Mouse (Mus musculus): ENCODE measurements at regions not wholly inside any gene's neighbourhood (a gene's known extent, or its start where the extent isn't known, plus 50 kb on each side); places are given as distances from the start of the nearest gene placed in this dataset.

DNA sequence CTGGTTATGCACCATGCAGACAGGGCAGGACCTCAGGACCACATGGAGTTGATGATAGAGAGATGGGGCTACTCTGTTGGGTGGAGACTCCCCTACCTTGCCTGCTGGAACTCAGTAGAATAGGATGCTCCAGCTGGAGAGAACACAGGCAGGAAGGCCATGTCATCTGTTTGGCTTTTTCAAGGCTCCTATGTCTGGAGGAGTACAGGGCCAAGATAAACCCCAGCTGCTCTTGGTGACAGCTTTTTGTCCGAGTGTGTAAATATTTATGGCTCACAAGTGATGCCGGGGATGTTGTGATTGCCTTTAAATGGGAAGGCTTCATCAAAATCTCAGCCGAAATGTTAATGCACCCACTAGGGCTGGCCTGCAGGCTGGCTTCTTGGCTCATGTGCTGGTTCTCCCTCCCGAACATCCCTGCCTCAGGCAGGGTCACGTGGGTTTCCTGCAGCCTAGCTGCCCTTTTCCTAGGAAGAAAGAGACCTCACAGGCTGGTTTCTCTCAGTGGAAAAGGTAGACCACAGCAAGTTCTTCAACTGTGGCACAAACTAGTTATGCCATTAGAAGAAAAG is 411.7 kb downstream of the Fam19a5 start:
- Histone ChIP-seq H3K27ac (ENCODE audit: insufficient read depth, low read depth, low read length) (no peak overlapping the region; the same call in 1 of the 2 replicates), H3K4me1 (ENCODE audit: control insufficient read depth, insufficient read depth, insufficient read length, low read length) (no peaks in the 10 kb centered on the region), H3K4me3 (ENCODE audit: low read depth, low read length) (no peak overlapping the region), H3K27me3 (ENCODE audit: control insufficient read depth, insufficient read depth, low read length) (no peaks in the 10 kb centered on the region), H3K36me3 (ENCODE audit: control insufficient read depth, insufficient read depth, low read length) (no peaks in the 10 kb centered on the region)
- WGBS, result 64% methylated on average over 5 of the region's 5 CpGs
- TF ChIP-seq CTCF (IDR thresholded peaks at IDR 0.05; ENCODE audit: extremely low read depth, insufficient read length, insufficient replicate concordance, low read depth, low read length), result no peak
- no peak for TF ChIP-seq POLR2A (IDR thresholded peaks at IDR 0.05; ENCODE audit: low read depth, low read length)

DNA sequence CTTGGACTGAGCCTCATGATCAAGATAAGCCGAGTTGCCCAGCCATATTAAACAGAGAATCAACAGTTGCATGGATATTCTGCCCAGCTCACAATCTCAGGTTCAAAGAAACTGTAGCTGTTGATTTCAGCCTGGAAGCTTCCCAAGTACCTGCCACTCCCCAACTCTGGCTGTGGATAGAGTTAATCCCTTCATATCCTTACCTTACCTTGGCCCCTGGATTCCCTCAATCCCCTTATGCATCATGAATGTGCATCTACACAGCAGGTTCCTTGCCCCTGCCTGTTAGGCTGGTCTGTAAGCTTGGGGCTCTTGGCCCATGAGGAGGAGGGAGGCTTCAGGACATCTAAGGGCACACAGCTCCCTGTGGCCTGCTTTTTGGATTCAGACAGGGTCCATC is 414.8 kb downstream of the Fam19a5 start:
- no peaks in the 10 kb centered on the region for H3K36me3 ChIP-seq (ENCODE audit: control insufficient read depth, insufficient read depth, low read length)
- no peaks in the 10 kb centered on the region for H3K27me3 ChIP-seq (ENCODE audit: control insufficient read depth, insufficient read depth, low read length)
- WGBS, result 50% methylated on average over 1 of the region's 1 CpGs
- TF ChIP-seq POLR2A (IDR thresholded peaks at IDR 0.05; ENCODE audit: low read depth, low read length) (no peak), CTCF (IDR thresholded peaks at IDR 0.05; ENCODE audit: extremely low read depth, insufficient read length, insufficient replicate concordance, low read depth, low read length) (no peak)
- no peaks in the 10 kb centered on the region for H3K4me1 ChIP-seq (ENCODE audit: control insufficient read depth, insufficient read depth, insufficient read length, low read length)
- no peak overlapping the region for H3K27ac ChIP-seq (ENCODE audit: insufficient read depth, low read depth, low read length)
- no peak overlapping the region for H3K4me3 ChIP-seq (ENCODE audit: low read depth, low read length)

DNA sequence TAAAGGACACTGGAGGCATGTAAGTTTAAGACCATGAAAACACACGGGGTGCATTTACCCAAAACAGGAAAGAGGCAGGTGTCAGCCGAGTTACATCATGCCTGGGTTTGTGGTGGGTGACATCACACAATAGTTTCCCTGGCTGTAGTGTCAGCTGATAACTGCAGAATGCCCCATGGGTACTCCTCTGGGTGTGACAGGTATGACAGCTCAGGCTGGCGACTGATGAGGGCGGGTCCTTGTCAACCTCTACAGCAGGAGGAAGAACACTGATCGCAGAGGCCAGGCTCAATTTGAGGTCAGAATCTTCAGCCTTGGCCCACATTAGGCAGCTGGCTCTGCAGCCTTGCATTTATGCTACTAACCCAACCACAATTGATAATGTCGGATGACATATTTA is 428.5 kb downstream of the Fam19a5 start:
- no peaks in the 10 kb centered on the region for H3K36me3 ChIP-seq (ENCODE audit: control insufficient read depth, insufficient read depth, low read length)
- no peak overlapping the region for H3K4me3 ChIP-seq (ENCODE audit: low read depth, low read length)
- TF ChIP-seq CTCF (IDR thresholded peaks at IDR 0.05; ENCODE audit: extremely low read depth, insufficient read length, insufficient replicate concordance, low read depth, low read length) (no peak), POLR2A (IDR thresholded peaks at IDR 0.05; ENCODE audit: low read depth, low read length) (no peak)
- 72% methylated on average over 6 of the region's 6 CpGs for WGBS
- no peaks in the 10 kb centered on the region for H3K4me1 ChIP-seq (ENCODE audit: control insufficient read depth, insufficient read depth, insufficient read length, low read length)
- H3K27me3 ChIP-seq (ENCODE audit: control insufficient read depth, insufficient read depth, low read length), result no peaks in the 10 kb centered on the region
- no peak overlapping the region for H3K27ac ChIP-seq (ENCODE audit: insufficient read depth, low read depth, low read length)

DNA sequence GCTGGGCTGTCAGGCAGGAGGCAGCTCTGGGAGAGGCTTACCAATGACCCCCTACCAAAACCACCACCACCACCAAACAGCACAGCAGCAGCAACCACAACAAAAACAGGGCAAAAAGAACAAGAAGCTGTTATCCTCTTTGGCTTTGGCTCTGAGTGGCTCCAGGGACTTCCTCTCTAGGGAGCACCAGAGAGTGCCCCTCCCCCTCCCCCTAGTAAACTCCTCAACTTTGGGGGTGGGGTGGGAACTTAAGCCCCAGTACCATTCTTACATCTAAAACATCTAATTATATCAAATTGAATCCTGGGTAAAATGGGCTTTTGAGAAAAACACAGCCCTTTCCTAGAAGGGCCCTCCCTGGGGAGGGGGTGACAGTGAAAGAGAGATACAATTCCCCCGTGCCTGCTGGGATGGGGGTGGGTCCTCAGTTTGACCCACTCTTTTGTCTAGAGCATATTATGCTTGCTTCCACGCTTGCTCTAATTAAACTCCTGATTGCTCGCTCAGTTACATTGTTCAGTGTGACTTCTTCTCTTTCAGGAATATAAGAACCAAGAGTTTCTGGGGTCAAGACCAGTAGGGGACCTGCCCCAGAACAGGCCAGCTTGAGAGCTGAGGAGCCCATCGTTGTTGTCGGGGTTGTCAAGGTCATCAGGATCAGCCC is 443.4 kb downstream of the Fam19a5 start:
- 41% methylated on average over 5 of the region's 5 CpGs for WGBS
- H3K4me3 ChIP-seq (ENCODE audit: low read depth, low read length), result no peak overlapping the region
- H3K27ac ChIP-seq (ENCODE audit: insufficient read depth, low read depth, low read length), result no peak overlapping the region
- no peaks in the 10 kb centered on the region for H3K27me3 ChIP-seq (ENCODE audit: control insufficient read depth, insufficient read depth, low read length)
- TF ChIP-seq CTCF (IDR thresholded peaks at IDR 0.05; ENCODE audit: extremely low read depth, insufficient read length, insufficient replicate concordance, low read depth, low read length), result no peak
- no peak for TF ChIP-seq POLR2A (IDR thresholded peaks at IDR 0.05; ENCODE audit: low read depth, low read length)
- no peaks in the 10 kb centered on the region for H3K36me3 ChIP-seq (ENCODE audit: control insufficient read depth, insufficient read depth, low read length)
- H3K4me1 ChIP-seq (ENCODE audit: control insufficient read depth, insufficient read depth, insufficient read length, low read length), result no peaks in the 10 kb centered on the region

DNA sequence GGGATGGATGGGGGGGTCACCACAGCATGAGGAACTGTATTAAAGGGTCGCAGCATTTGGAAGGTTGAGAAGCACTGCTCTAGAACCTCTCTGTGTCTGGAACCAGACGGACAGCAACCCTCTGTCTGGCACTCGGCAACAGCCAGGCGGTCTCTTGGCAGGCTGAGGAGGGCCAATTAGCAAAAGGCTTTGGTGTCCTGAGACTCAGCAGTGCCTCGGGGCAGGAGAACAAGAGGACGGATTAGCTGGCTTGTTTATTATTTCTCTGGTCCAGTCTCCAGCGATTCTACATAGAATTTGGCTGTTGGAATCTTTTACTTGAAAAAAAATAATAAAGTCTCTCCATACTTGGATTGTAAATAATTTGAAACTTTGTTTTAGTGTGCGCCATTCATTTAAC is 450.4 kb downstream of the Fam19a5 start:
- no peak for TF ChIP-seq CTCF (IDR thresholded peaks at IDR 0.05; ENCODE audit: extremely low read depth, insufficient read length, insufficient replicate concordance, low read depth, low read length)
- no peak for TF ChIP-seq POLR2A (IDR thresholded peaks at IDR 0.05; ENCODE audit: low read depth, low read length)
- H3K27ac ChIP-seq (ENCODE audit: insufficient read depth, low read depth, low read length), result no peak overlapping the region
- no peaks in the 10 kb centered on the region for H3K4me1 ChIP-seq (ENCODE audit: control insufficient read depth, insufficient read depth, insufficient read length, low read length)
- 75% methylated on average over 8 of the region's 8 CpGs for WGBS
- H3K4me3 ChIP-seq (ENCODE audit: low read depth, low read length), result no peak overlapping the region
- no peaks in the 10 kb centered on the region for H3K36me3 ChIP-seq (ENCODE audit: control insufficient read depth, insufficient read depth, low read length)
- H3K27me3 ChIP-seq (ENCODE audit: control insufficient read depth, insufficient read depth, low read length), result no peaks in the 10 kb centered on the region

DNA sequence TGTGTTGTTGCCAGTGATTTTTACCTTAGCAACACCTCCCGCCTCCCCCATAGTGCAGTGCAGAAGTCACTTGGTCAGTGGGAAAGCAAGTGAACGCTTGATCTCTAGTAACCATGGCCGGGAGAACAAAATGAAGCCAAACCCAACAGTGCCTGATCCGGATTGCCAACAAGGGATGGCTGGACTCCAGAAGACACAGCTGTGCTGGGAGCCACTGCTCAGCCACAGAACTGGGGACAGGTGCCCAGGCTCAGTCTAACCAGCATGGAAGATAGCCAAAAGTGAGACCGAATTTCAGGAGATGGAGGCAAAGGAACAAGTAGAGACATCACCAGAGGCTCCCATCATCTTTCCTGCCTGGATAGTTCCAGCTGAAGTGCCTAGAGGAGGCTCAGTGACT is 473.0 kb downstream of the Fam19a5 start:
- H3K4me1 ChIP-seq (ENCODE audit: control insufficient read depth, insufficient read depth, insufficient read length, low read length), result no peaks in the 10 kb centered on the region
- H3K4me3 ChIP-seq (ENCODE audit: low read depth, low read length), result no peak overlapping the region
- 85% methylated on average over 5 of the region's 5 CpGs for WGBS
- H3K27me3 ChIP-seq (ENCODE audit: control insufficient read depth, insufficient read depth, low read length), result no peaks in the 10 kb centered on the region
- H3K27ac ChIP-seq (ENCODE audit: insufficient read depth, low read depth, low read length), result no peak overlapping the region
- no peaks in the 10 kb centered on the region for H3K36me3 ChIP-seq (ENCODE audit: control insufficient read depth, insufficient read depth, low read length)
- no peak for TF ChIP-seq POLR2A (IDR thresholded peaks at IDR 0.05; ENCODE audit: low read depth, low read length)
- TF ChIP-seq CTCF (IDR thresholded peaks at IDR 0.05; ENCODE audit: extremely low read depth, insufficient read length, insufficient replicate concordance, low read depth, low read length), result no peak

DNA sequence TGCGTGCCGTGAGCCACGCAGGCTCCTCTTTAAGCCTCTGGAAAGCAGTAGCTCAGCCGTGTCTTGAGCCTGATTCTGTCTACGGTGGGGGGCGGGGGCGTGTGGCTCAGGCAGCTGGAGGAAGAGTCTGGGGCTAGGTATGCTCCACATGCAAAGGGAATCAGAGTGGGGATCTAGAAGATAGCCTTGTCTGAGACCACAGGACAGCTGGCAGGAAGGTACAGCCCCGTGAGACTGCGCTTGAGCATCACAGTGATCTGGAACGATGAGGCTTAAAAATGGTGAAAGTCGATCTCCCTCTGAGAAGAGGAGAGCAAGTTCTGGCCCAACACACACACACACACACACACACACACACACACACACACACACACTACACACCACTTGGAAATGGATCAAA is 488.7 kb downstream of the Fam19a5 start:
- Histone ChIP-seq H3K4me3 (ENCODE audit: low read depth, low read length) (no peak overlapping the region), H3K27ac (ENCODE audit: insufficient read depth, low read depth, low read length) (no peak overlapping the region), H3K27me3 (ENCODE audit: control insufficient read depth, insufficient read depth, low read length) (no peaks in the 10 kb centered on the region), H3K4me1 (ENCODE audit: control insufficient read depth, insufficient read depth, insufficient read length, low read length) (no peaks in the 10 kb centered on the region), H3K36me3 (ENCODE audit: control insufficient read depth, insufficient read depth, low read length) (no peaks in the 10 kb centered on the region)
- WGBS, result 85% methylated on average over 11 of the region's 11 CpGs
- no peak for TF ChIP-seq POLR2A (IDR thresholded peaks at IDR 0.05; ENCODE audit: low read depth, low read length)
- TF ChIP-seq CTCF (IDR thresholded peaks at IDR 0.05; ENCODE audit: extremely low read depth, insufficient read length, insufficient replicate concordance, low read depth, low read length), result no peak

Data from small intestine, adult 2 months (tissue).